Mouse (Mus musculus) right cerebral cortex, adult 2 months (tissue): ENCODE data around the gene Srp14.

Experiments
- DNase-seq, 2 experiments: peaks; one replicate each; pipeline ENCODE4 v3.0.0; 2021 to 2022; ENCODE audit warnings: low spot score in 2 of 2

Gene Srp14

GRCm38 (mm10) chr2:118442172-118442571 lies 37.3 kb downstream of the Srp14 start:
- no peak for DNase-seq

GRCm38 (mm10) chr2:118431589-118431988 lies 47.9 kb downstream of the Srp14 start:
- DNase-seq = peak; percentile 21 to 30

- no peak for DNase-seq
These were observed 48.9 kb downstream of the Srp14 start for GRCm38 (mm10) chr2:118430630-118431029.

GRCm38 (mm10) chr2:118429297-118429696 lies 50.2 kb downstream of the Srp14 start:
- DNase-seq = no peak

GRCm38 (mm10) chr2:118428296-118428695 lies 51.2 kb downstream of the Srp14 start:
- no peak for DNase-seq
